ENCODE assay signal across 31 mouse cellular contexts in the genomic region with DNA sequence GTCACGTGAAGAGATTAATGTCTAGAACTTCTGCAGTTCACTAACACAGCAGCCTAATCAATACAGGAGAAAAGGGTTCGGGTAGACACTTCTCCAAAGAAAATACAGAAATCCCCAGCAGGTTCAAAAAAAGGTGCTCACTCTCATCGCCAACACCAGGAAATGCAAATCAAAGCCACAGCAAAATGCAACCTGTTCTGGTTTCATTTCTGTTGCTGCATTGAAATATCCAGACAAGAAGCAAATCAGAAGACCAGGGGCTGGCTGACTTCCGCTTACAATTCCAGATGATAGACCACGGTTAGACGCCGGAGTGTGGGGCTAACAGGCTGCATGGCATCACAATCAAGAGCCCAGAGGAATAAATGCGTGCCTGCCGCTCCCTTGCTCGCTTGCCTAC. TPM values are rescaled to one million over a fixed set of nuclear protein-coding genes. Genes with fewer than 3 reads are reported as not detected.
DNase-seq lines count a peak whose midpoint lies in the region; ATAC-seq and TF ChIP-seq lines count a peak whose summit lies in the region.
"Had no signal": no experiment of that assay in that cellular context is flagged by ENCODE, and none has a peak within 500 bp of the region (broad histone marks: within the 10 kb centered on the region; RNA-seq: fewer than 3 reads in every experiment).

No protein-coding gene starts in this region.

- peaks cover 0 to 15% of the 10 kb centered on the region in 2 experiments; a peak in 2 of 4 replicates for H3K4me1 ChIP-seq in CH12.LX (ENCODE audit: control insufficient read depth in 1 of 2, insufficient read depth in 2 of 2)
- H3K4me1 ChIP-seq in hindbrain, postnatal 0 days (ENCODE audit: insufficient read depth, low read length): no peaks in the 10 kb centered on the region
- H3K4me1 ChIP-seq: embryonic facial prominence, embryonic 12.5 days; intestine, embryonic 15.5 days; liver, embryonic 12.5 days; megakaryocyte, embryonic 14.5 days had no signal

- WGBS in hindbrain, postnatal 0 days: 80% methylated on average over 10 of the region's 10 CpGs

- peak overlapping the region; percentile 75 for H3K4me2 ChIP-seq in CH12.LX (ENCODE audit: insufficient read depth, low read depth, poor library complexity, severe bottlenecking)
- no peak overlapping the region for H3K4me2 ChIP-seq in hindbrain, postnatal 0 days (ENCODE audit: low read depth, low read length)
- H3K4me2 ChIP-seq: embryonic facial prominence, embryonic 12.5 days; heart, embryonic 12.5 days; hindbrain, embryonic 14.5 days; intestine, embryonic 15.5 days; limb, embryonic 13.5 days; liver, embryonic 12.5 days; midbrain, embryonic 12.5 days had no signal

- TF ChIP-seq POLR2A in CH12.LX (IDR thresholded peaks at IDR 0.05; ENCODE audit: low read depth, low read length): no peak

- peak; percentile 28 to 42 for DNase-seq in spleen, adult 18-20 months
- DNase-seq in spleen, postnatal 14 days (ENCODE audit: low spot score in 2 of 2): no peak
- DNase-seq in CH12.LX (ENCODE audit: extremely low read depth) (peak; percentile 26), adipocyte (ENCODE audit: low spot score) (no peak)
- DNase-seq in induced T-regulatory cell, adult 2 months (ENCODE audit: low read depth): peak; percentile 58
- peak; percentile 69 to 75 for DNase-seq in spleen, postnatal 36 days (ENCODE audit: low spot score in 2 of 2)
- DNase-seq in adrenal gland, adult (ENCODE audit: inconsistent age in 2 of 2, low spot score in 1 of 2): no peak
- no peak for DNase-seq in hindbrain, postnatal 0 days (ENCODE audit: low spot score)
- DNase-seq: adrenal gland, adult 2 months; adrenal gland, postnatal 36 days; cerebellum, adult 8-10 months; cerebellum, postnatal 36 days; gastrocnemius, postnatal 25 days; heart, adult 18-20 months; heart, postnatal 4 days; kidney, adult 2 months; kidney, postnatal 36 days; liver, postnatal 0 days; lung, postnatal 36 days; right cerebral cortex, adult 18-20 months had no signal

- ATAC-seq in hindbrain, postnatal 0 days: no peak
- ATAC-seq: forebrain, embryonic 14.5 days; intestine, embryonic 15.5 days; liver, embryonic 12.5 days; liver, postnatal 0 days; Patski had no signal

- TF ChIP-seq EP300 in CH12.LX (IDR thresholded peaks at IDR 0.05; ENCODE audit: low read length): no peak

- peaks cover 13% of the 10 kb centered on the region for H3K27me3 ChIP-seq in CH12.LX (replicated peaks)
- no peaks in the 10 kb centered on the region for H3K27me3 ChIP-seq in hindbrain, postnatal 0 days (ENCODE audit: insufficient read depth, low read length)
- H3K27me3 ChIP-seq: embryonic facial prominence, embryonic 12.5 days; heart, embryonic 12.5 days; intestine, embryonic 15.5 days; limb, embryonic 13.5 days; Patski had no signal

- TF ChIP-seq CTCF in CH12.LX (conservative IDR thresholded peaks at IDR 0.05 in 1 of 2, IDR thresholded peaks at IDR 0.05 in 1 of 2; ENCODE audit: low read depth in 2 of 2, low read length in 2 of 2): no peak
- no peak for TF ChIP-seq CTCF in hindbrain, postnatal 0 days (IDR thresholded peaks at IDR 0.05; ENCODE audit: low read depth)

- in situ Hi-C loops in CH12.LX (cut with MboI; ENCODE audit: low pct_ligation_motif_present, low pct_unique_long_range_greater_than_20kb, low sequenced_read_pairs): no loop called here

- dilution Hi-C loops in CH12.LX (cut with MboI; ENCODE audit: extremely low pct_ligation_motif_present, extremely low pct_unique_long_range_greater_than_20kb, low sequenced_read_pairs): no loop called here

- no peak overlapping the region for H3K27ac ChIP-seq in CH12.LX (ENCODE audit: insufficient read depth, low read depth)
- H3K27ac ChIP-seq in hindbrain, postnatal 0 days: no peak overlapping the region
- H3K27ac ChIP-seq: embryonic facial prominence, embryonic 12.5 days; hindbrain, embryonic 14.5 days; intestine, embryonic 15.5 days; limb, embryonic 13.5 days; liver, embryonic 12.5 days; midbrain, embryonic 12.5 days had no signal

- H3K9me3 ChIP-seq in CH12.LX (replicated peaks; ENCODE audit: low read length): no peaks in the 10 kb centered on the region
- no peaks in the 10 kb centered on the region for H3K9me3 ChIP-seq in hindbrain, postnatal 0 days (ENCODE audit: low read length)
- H3K9me3 ChIP-seq: embryonic facial prominence, embryonic 12.5 days; heart, embryonic 12.5 days; intestine, embryonic 15.5 days; limb, embryonic 13.5 days; liver, embryonic 12.5 days; megakaryocyte, embryonic 14.5 days; midbrain, embryonic 12.5 days had no signal

- H3K4me3 ChIP-seq in CH12.LX (replicated peaks in 1 of 3; ENCODE audit: low read depth in 2 of 3, low read length in 2 of 3, poor library complexity in 1 of 3): no peak overlapping the region
- no peak overlapping the region for H3K4me3 ChIP-seq in hindbrain, postnatal 0 days (ENCODE audit: low read length)
- H3K4me3 ChIP-seq: embryonic facial prominence, embryonic 12.5 days; heart, embryonic 12.5 days; intestine, embryonic 15.5 days; limb, embryonic 13.5 days; liver, embryonic 12.5 days; megakaryocyte, embryonic 14.5 days; midbrain, embryonic 12.5 days had no signal

- H3K9ac ChIP-seq in CH12.LX (ENCODE audit: insufficient read depth, low read depth): no peak overlapping the region
- H3K9ac ChIP-seq in hindbrain, postnatal 0 days (replicated peaks; ENCODE audit: low read length): no peak overlapping the region
- H3K9ac ChIP-seq: embryonic facial prominence, embryonic 12.5 days; heart, embryonic 12.5 days; hindbrain, embryonic 14.5 days; intestine, embryonic 15.5 days; limb, embryonic 13.5 days; liver, embryonic 12.5 days; liver, postnatal 0 days; midbrain, embryonic 12.5 days had no signal

- no peak for TF ChIP-seq RAD21 in CH12.LX (IDR thresholded peaks at IDR 0.05; ENCODE audit: low read depth, low read length)

- no peaks in the 10 kb centered on the region for H3K79me2 ChIP-seq in CH12.LX (replicated peaks; ENCODE audit: control insufficient read depth, extremely low read depth, insufficient read depth, poor library complexity, severe bottlenecking)

- H3K36me3 ChIP-seq in CH12.LX (replicated peaks in 1 of 2; ENCODE audit: control insufficient read depth in 1 of 2, insufficient read depth in 1 of 2, low read length in 1 of 2): no peaks in the 10 kb centered on the region
- no peaks in the 10 kb centered on the region for H3K36me3 ChIP-seq in hindbrain, postnatal 0 days (ENCODE audit: insufficient read depth, low read length)
- H3K36me3 ChIP-seq: embryonic facial prominence, embryonic 12.5 days; heart, embryonic 12.5 days; intestine, embryonic 15.5 days; limb, embryonic 13.5 days; liver, embryonic 12.5 days; midbrain, embryonic 12.5 days had no signal

TF ChIP-seq in CH12.LX, 34 proteins besides CTCF, POLR2A, EP300 and RAD21:
- no peak for TF ChIP-seq CHD2 (IDR thresholded peaks at IDR 0.05; ENCODE audit: low read length)
- peak; percentile 69 for TF ChIP-seq BHLHE40 (IDR thresholded peaks at IDR 0.05; ENCODE audit: low read depth, low read length)
- 0 out of 2 replicates have a peak, but pooled peaks have one; percentile 17 for TF ChIP-seq ELF1 (IDR thresholded peaks at IDR 0.05; ENCODE audit: low read depth, low read length)

RNA-seq across cellular contexts. Expression of gene Bach2, which starts 9.3 kb away (rescaled TPM):
- total RNA-seq in CH12.LX (2012; rRNA removed) (0.29 TPM in 1 of 2 replicates, not detected in the other), CH12.LX (2014; rRNA removed) (0.03 TPM in 1 of 2 replicates, not detected in the other)
- polyA plus RNA-seq in CH12.LX (2012; ENCODE audit: insufficient read length, low read depth): 0.11 and 0.27 TPM in 2 replicates
- total RNA-seq in hindbrain, postnatal 0 days (2014; rRNA removed): 11.7 and 13.9 TPM in 2 replicates
- polyA plus RNA-seq in hindbrain, postnatal 0 days (2015; fragmentation: Nextera tagmentation; extraction: Ambion mirVana): 12.6 and 14.7 TPM in 2 replicates
- total RNA-seq: MEL had no signal

Comparison
In these comparisons a context has a peak if more than half of its experiments do, and no peak if none do; other contexts are left out.
1. DNase-seq: peak in spleen, adult 18-20 months (2 of 2), CH12.LX (single experiment), induced T-regulatory cell, adult 2 months (single experiment) and spleen, postnatal 36 days (2 of 2); none in spleen, postnatal 14 days (0 of 2), adrenal gland, adult (0 of 2), hindbrain, postnatal 0 days (single experiment) and adipocyte (single experiment).